Mouse (Mus musculus): ENCODE measurements around the gene Camk2d.

Camk2d gene

DNA sequence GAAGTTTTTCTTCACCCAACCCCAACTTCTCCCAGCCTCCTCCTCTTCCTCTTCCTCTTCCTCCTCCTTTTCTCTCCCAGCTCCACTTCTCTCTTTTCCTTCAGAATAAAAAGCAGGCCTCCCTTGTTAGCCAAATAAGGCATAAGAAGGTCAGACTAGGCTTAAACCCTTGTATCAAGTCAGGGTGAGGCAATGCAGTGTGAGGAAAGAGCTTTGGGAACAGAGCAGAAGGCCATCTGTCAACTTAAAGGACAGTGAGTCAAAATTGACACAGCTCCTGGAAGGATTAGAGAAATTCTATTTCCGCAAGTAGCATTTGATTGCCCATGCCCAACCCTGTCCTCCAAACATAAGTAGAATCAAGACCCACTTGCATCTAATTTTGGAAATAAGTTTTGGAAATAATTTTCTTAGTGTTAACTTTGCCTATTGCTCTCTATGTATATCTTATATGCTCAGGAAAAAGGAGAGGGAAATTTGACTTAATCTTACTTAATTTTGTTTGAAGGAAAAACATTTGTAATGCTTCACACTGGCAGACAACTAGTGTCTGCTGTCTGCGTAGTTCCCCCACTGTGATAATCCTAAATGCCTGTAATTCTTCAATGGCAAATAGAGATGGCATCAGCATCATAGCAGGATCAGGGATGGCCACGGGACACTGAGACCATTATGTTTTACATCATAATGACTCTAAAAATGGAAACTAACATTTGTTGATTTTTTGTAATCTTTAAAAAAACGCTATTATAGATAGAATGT, 16.8 kb downstream of the Camk2d start:
- DNase-seq, result no peak

DNA sequence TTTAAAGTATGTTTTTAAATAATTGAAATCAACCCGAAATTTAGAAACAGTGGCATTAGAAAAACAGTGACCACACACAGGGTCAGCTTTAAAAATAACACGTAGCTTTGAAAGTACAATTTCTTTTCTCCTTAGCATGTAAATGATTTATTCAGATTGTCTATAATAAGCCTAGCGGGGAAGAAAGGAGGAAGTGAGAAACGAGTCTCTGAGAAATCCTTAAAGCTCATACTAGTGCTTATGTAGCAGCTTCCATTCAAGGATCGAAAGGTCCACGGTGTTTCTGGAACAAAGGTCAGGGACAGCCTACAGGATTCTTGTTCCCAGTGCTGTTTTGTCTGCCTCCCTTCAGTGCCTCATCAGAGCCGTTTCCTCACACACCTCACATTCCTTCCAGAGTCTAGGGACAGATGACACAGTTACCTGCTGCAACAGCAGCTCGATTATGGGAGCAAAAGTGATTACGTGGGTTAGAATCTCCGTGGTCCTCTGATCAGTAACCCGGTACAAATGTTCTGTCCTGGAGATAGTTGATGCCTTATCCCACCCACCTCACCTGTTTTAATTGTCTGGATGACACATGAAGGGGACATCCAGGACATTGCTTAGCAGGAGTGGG, 17.5 kb downstream of the Camk2d start:
- DNase-seq, result no peak

DNA sequence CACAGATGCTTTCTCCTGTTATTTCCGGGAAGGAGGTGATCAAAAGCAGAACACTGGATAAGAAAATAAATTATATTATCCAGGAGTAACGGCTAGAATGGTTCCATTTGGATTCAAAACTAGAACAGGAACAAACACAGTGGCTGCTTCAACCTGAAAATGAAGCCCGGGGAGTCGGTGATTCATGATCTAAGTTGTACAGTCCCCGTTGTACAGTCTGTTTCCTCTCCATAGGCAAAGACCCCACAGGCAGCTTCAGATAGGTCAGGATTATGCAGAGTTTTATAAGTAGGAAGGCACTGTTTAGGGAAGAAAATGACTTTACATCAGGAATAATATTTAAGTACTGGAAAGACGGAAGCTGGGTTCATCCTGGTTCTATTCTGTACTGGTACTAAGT, 19.2 kb downstream of the Camk2d start:
- DNase-seq, result no peak

GRCm38 (mm10) chr3:126620152-126620551, 24.1 kb downstream of the Camk2d start:
- peak; percentile 55 to 58 for DNase-seq

DNA sequence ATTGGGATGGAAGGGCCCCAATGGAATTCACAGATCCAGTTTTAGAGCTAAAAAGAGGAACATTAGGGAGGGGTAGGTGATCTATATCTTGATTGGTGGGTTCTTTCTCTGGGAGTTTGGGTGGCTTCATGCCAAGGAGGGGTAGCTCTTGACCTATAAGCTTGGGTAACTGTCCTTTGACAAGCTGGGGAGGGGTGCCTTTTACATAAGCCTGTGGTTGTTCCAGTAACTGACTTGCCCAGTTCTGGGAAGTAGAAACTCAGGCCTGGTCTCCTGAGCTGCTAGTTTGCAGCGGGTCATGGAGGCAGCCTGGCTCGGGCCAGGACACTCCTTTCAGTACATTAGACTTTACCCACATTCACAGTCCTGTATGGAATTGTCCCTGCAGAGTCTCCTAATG, 26.4 kb downstream of the Camk2d start:
- no peak for DNase-seq

DNA sequence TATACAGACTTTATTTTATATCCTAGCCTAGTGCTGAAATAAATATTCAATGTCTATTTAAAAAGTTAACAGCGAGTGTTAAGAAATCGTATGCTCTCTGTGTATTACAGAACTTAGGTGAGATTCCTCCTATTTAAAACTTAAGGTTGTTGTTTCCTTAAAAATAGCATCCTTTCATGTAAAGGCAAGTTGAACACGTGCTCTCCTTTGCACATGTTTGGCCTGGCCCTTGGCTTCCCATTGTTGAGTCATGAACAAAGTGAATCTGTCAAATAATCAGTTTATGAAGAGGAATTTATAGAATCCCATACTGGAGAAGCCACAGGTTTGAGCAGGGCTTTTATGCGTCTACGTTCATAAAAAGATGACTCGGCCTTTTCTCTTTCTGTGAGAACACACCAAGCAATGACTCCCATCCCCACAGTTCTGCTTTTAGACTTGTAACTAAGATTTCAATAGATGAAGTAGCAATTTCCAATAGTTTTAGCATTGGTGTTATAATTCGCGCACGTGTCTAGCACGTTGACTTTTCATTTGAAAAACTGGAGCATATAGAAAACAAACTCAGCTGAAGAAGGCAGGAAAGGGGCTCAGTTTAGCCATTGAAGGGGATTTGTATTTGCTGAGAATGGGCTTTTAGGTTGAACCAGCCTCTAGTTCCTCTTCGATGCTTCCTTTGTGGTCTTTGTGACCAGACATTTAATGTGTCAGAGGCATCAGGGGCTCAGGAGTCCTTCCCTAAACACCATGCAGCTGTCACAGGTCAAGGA, 29.1 kb downstream of the Camk2d start:
- no peak for DNase-seq

DNA sequence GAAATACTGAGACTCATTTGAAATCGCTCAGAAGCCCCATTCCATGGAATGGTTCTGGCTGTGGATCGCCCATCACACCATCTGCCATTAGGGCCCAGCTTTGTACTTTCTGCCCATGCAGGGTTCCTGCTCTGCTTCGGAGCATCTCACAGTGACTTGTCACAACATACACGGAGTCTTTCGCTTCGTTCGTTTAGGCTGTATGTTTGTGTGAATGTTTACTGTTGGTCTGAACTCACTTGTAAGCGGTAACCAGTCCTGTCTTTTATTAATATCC, 29.6 kb downstream of the Camk2d start:
- peak; percentile 50 to 59 for DNase-seq

DNA sequence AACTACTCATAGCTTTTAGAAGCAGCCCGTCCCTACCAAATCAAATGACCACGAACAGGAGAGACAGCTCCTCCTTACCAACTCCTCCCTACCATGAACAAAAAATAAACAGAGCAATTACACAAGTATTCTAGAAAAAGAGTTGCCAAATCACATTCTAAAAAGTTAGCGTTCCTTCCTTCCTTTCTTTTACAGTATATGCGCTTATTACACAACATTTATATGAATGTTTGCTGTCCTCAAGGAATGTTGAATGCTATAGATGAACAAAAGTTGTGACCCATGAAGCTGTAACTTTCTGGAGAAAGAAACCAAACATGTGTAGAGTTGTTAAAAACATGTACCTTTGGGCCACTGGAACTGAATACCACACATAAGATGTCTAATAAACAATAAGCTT, 31.9 kb downstream of the Camk2d start:
- DNase-seq, result no peak

DNA sequence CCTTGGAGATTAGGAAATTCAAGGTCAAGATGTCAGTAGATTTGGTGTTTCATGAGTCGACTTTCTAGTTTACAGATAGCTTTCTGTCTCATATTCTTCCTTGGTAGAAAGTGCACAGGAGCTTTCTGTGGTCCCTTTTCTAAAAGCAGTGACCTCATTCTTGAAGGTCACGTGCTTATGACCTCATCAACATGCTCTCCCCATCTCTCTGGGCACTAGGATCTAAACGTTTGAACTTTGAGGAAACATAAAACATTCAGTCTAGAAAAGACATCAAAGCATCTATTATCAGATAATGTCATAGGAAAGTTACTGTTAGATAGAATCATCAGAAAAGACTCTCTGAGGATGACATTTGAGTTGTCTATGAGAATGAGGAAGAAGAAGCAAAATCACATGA, 32.3 kb downstream of the Camk2d start:
- no peak for DNase-seq

DNA sequence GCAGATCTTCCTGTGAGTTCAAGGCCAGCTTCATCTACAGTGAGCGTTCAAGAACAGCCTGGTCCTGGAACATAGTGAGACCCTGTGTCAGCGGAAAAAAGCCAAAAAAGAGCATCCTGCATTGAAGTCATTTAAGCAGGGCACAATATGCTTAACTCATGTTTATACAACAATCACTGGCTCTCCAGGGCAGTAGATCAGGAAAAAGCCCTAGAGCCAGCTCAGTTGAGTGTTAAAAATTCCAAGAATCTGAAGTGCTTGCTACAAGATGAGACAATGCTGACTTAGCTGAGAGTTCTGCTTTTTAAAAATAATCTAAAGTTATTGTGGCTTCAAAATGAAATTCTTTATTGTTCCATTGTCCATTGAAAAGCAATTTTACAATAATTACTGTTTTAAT, 32.9 kb downstream of the Camk2d start:
- DNase-seq, result no peak

- no peak for DNase-seq
Observed at GRCm38 (mm10) chr3:126630111-126630869, 34.2 kb downstream of the Camk2d start.

DNA sequence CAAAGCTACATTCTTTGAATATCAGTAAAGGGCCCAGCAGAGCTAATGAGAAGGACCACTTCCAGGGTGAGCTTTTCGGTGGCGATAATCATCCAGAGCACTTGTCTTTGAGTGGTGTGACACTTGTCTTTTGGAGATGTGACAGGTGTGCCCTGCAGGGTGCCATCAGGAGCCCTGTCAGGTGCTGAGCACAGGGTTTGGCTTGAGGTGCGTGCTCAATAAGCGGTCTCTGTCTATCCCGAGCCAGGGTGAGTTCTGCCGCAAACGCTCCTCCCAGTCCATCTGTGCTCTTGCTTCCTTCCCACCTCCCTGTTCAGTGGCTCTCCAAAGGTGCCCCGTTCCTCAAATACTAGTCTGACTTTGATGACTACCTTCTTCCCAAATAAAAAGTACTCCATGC, 35.5 kb downstream of the Camk2d start:
- peak; percentile 79 to 93 for DNase-seq

DNA sequence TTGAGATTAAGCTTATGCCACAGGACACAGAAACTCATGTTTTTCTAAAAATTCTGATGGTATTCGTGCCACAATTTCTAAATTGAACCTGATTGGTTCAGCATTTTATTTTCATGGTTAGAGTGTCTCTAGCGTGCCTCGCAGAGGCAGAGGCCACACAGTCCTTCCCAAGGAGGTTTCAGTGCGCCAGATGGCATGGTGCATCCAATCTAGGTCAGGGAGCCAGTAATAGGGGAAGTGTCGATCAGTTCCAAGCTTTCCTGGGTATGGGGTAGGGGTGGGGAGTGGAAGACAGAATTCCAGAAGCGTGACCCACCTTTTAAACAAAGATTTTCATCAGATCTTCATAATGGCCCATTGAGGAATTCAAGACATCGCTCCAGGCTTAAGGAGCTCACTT, 36.5 kb downstream of the Camk2d start:
- DNase-seq, result peak; percentile 76 to 85

GRCm38 (mm10) chr3:126634171-126634570, 38.1 kb downstream of the Camk2d start:
- DNase-seq, result no peak

- DNase-seq, result no peak
Observed at GRCm38 (mm10) chr3:126638259-126638658, 42.2 kb downstream of the Camk2d start.

- peak; percentile 31 to 41 for DNase-seq
Observed at GRCm38 (mm10) chr3:126639098-126639513, 43.0 kb downstream of the Camk2d start.

- DNase-seq, result no peak
Observed at GRCm38 (mm10) chr3:126640443-126641251, 44.5 kb downstream of the Camk2d start.

DNA sequence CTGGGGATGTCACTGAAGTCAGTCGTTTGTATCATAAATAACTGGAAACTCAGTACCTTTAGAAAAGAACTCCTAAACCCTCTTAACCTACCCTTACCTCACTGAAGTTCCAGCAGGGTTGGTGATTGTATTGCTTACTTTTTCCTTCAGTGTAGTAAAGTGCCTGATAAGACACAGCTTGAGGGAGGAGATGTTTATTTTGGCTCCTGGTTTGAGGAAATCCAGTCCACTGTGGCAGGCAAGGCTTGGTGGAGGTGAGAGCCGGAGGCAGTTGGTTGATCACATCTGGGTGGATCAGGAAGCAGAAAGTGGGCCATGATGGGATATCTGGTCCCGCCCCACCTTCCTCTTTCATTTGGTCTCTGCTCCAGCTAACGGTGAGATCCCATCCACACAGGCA, 45.3 kb downstream of the Camk2d start:
- DNase-seq, result no peak

DNA sequence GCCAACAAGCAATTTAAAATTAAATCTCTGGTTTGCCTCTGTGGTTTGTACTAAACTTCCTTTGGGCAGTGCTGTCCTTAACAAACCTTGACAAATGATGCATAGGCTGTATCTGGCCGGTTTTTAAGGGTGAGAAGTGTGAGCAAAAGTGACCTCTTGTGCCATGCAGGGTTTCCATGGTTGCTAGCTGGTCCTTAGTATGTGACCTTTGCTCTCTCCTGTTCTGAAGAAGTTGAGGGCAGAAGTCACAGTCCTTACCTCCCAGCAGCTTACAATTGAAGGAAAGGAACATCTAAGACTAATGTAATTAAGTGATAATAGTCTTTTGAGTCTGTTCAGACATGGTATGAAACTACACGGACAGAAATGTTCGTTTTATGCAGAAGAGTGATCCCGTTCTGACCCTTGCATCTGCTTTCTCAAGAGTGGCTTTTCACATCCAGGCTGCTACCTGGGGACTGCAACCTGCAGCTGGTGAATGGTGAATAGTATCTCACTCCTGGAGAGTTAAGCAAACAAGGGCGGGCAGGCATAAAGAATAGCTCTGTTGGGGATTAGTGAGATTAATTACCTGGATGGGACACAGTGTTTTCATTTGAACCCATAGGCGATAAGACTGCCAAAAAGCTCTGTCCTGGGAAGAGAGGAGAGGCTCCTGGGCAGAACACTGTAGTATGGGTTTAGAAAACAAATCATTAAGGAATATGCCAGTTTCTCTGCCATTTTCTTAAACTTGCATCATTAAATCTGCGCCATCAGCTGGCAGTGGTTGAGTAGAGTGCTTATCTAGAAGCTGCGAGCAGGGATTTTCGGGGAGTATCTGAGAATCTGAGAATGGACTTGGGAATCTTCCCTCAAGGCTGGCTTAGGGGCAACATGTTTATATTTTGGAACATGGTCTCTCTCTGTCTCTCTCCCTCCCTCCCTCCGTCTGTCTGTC, 47.2 kb downstream of the Camk2d start:
- DNase-seq, result no peak

GRCm38 (mm10) chr3:126650332-126650731, 54.2 kb downstream of the Camk2d start:
- DNase-seq, result no peak

GRCm38 (mm10) chr3:126650747-126651146, 54.6 kb downstream of the Camk2d start:
- DNase-seq, result no peak

All from cerebellum, postnatal 14 days (tissue).